Mouse (Mus musculus) embryonic facial prominence, embryonic 15.5 days (tissue): ENCODE data around the gene Apol7a. TPM values are rescaled to one million over a fixed set of nuclear protein-coding genes. Genes with fewer than 3 reads are reported as not detected.
A peak's percentile ranks its signal among the peaks of the same experiment; 100 is the strongest.

Source experiments
- ATAC-seq: fragments of 200-750 bp; cut with Nextera tagmentation; 2 replicates; pipeline ENCODE4 v1.8.0; 2017; ENCODE audit warnings: low read depth, moderate TSS enrichment; ENCODE audit not compliant: insufficient number of reproducible peaks, low FRiP score, low TSS enrichment
- H3K27ac ChIP-seq: fragments of 300-500 bp; sonication (generic); replicated peaks from 2 replicates; pipeline ENCODE4 v1.5.1; 2015; ENCODE audit warnings: mild to moderate bottlenecking, inconsistent platforms
- H3K27me3 ChIP-seq: fragments of 300-500 bp; sonication (generic); 2 replicates; pipeline ENCODE4 v1.6.1; 2015; ENCODE audit warnings: inconsistent platforms
- H3K36me3 ChIP-seq: fragments of 300-500 bp; sonication (generic); 2 replicates; pipeline ENCODE4 v1.6.1; 2015; ENCODE audit warnings: mild to moderate bottlenecking, inconsistent platforms
- H3K4me1 ChIP-seq: fragments of 300-500 bp; sonication (generic); 2 replicates; pipeline ENCODE4 v1.6.1; 2015; ENCODE audit warnings: inconsistent platforms
- H3K4me2 ChIP-seq: fragments of 300-500 bp; sonication (generic); replicated peaks from 2 replicates; pipeline ENCODE4 v1.6.1; 2015; ENCODE audit warnings: mild to moderate bottlenecking, inconsistent platforms
- H3K4me3 ChIP-seq: fragments of 300-500 bp; sonication (generic); replicated peaks from 2 replicates; pipeline ENCODE4 v1.5.1; 2015; ENCODE audit warnings: mild to moderate bottlenecking, inconsistent platforms
- H3K9ac ChIP-seq: fragments of 300-500 bp; sonication (generic); 2 replicates; pipeline ENCODE4 v1.6.1; 2015; ENCODE audit warnings: inconsistent platforms
- H3K9me3 ChIP-seq: fragments of 300-500 bp; sonication (generic); replicated peaks from 2 replicates; pipeline ENCODE4 v1.6.1; 2016; ENCODE audit warnings: inconsistent platforms
- WGBS: fragments of 180-500 bp; shearing (Covaris S2); methylation state at CpG from one replicate; pipeline ENCODE4 v1.1.7; 2015; 5-methylcytosine and 5-hydroxymethylcytosine counted together
- polyA plus RNA-seq: library from polyadenylated mRNA; unstranded; fragments of >200 nt; fragmentation: Nextera tagmentation; extraction: Ambion mirVana; gene quantifications from 2 replicates; pipeline ENCODE4 v1.2.1, GENCODE M21; 2015

Apol7a gene
- polyA plus RNA-seq, 1 experiment from 2014 or later = 0.33 TPM

DNA sequence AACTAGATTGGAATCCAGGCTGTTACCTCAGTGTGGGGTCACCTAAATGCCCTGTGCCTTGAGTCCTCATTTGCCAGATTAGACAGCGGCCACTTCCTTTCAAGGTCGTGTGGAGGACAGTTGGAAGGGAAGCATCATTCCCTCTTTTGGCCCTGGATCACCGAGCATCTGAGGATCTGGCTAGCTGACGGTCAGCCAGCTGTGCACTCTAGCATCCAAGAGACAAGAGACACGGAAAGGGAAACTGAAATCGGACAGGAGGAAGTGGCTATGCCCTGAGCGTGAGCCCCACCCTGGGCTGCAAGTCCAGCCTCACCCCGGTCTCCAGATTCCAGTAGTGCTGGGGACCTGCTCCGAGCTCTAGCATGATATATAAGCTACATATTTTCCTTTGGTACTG lies 39.4 kb downstream of the Apol7a start:
- Histone ChIP-seq H3K9ac (no peak overlapping the region), H3K9me3 (no peaks in the 10 kb centered on the region), H3K4me2 (no peak overlapping the region), H3K36me3 (no peaks in the 10 kb centered on the region), H3K27me3 (no peaks in the 10 kb centered on the region), H3K4me1 (peaks cover 71% of the 10 kb centered on the region), H3K27ac (peak overlapping the region; percentile 92), H3K4me3 (no peak overlapping the region)
- 65% methylated on average over 9 of the region's 9 CpGs for WGBS
- ATAC-seq = no peak

DNA sequence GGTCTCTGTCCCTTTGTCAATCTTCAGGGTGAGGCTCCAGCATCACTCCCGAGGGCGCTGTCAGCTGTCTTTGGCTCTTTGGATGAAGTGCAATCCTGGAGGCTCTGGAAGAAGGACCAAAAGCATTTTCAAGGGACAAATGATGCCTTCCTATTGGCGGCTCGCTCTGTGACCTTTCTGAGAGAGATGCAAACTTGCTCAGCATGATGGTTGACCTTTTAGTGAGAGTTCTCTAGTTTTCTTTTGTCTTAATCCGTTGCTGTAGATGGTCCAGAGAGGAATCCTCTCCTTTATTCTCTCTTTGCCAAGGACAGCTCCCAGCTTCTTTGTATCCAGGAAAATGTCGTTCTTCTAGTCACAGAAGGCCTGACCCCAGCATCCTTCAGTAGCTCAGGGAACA lies 39.8 kb downstream of the Apol7a start:
- WGBS = 27% methylated on average over 6 of the region's 6 CpGs

DNA sequence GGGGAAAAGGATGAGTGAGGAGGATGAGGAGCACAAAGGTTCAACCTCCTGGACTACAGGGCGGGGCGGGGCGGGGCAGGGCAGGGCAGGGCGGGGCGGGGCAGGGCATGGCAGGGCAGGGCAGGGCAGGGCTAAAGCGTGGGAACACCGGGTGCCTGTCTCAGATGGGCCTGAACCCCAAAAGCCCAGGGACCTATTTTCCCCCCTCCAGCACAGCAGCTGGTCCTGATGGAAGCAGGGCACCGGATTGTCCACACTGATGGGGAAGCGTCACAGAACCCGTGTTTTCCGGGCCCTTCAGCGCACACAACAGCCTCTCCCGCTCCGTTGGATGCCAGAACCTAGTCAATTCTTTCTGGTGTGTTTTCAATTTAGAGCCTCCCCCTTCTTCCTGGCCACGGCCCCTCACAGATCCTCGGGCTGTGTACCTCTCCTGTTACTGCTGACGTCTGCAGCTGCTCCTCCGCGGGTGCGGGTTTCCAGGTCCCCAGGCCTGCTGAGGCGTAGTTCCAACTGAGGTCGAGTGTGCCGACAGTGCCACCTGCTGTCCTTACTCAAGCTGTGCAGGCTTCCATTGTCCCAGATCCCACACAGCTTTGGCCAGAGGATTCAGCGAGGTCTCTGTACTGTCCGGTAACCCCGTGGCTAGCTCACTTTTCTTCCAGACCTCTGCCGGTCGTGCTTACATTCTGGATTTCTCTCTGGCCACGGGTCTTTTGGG lies 40.4 kb downstream of the Apol7a start:
- peak overlapping the region; percentile 29 for H3K4me3 ChIP-seq
- WGBS = 4% methylated on average over 29 of the region's 29 CpGs
- H3K27me3 ChIP-seq = no peaks in the 10 kb centered on the region
- peak overlapping the region; percentile 26; the same call in 1 of the 2 replicates for H3K9ac ChIP-seq
- no peaks in the 10 kb centered on the region for H3K36me3 ChIP-seq
- peak; percentile 95 for ATAC-seq
- peak overlapping the region; percentile 51 for H3K4me2 ChIP-seq
- peak overlapping the region; percentile 92 for H3K27ac ChIP-seq
- peaks cover 63% of the 10 kb centered on the region for H3K4me1 ChIP-seq
- H3K9me3 ChIP-seq = no peaks in the 10 kb centered on the region

More for the DNA sequence above, 39.8 kb downstream of the Apol7a start:
- peak overlapping the region; percentile 29 for H3K4me3 ChIP-seq
- peak overlapping the region; percentile 51 for H3K4me2 ChIP-seq
- H3K27me3 ChIP-seq = no peaks in the 10 kb centered on the region
- no peak for ATAC-seq
- H3K4me1 ChIP-seq = peaks cover 69% of the 10 kb centered on the region
- peak overlapping the region; percentile 26; the same call in 1 of the 2 replicates for H3K9ac ChIP-seq
- no peaks in the 10 kb centered on the region for H3K36me3 ChIP-seq
- H3K27ac ChIP-seq = peak overlapping the region; percentile 92
- H3K9me3 ChIP-seq = no peaks in the 10 kb centered on the region

DNA sequence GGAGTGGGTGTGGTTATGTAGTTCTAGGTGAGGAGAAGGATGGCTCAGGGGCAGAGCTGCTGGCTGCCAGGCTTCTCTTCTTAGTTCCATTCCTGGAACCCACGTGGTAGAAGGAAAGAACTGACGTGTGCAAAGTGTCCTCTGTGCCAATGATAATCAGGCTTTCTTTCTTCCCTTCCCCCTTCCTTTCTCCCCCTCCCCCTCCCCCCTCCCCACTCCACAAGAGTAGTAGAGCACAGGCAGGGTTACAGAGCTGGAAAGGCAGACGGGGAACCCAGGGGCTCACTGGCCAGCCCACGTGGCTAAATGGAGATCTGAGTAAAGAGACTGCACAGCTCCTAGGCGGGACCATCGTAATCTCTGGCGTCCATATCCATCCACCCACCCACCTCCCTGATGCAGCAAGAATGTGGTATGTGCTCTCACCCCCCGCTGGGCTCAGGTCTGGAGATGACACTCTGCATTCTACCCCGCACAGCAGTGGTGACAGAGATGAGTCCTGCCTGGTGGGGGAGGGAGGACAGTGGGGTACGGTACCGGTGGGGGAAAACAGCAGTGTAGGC lies 42.6 kb downstream of the Apol7a start:
- ATAC-seq = no peak
- H3K4me2 ChIP-seq = peak overlapping the region; percentile 25
- H3K36me3 ChIP-seq = no peaks in the 10 kb centered on the region
- H3K27me3 ChIP-seq = no peaks in the 10 kb centered on the region
- peaks cover 44% of the 10 kb centered on the region for H3K4me1 ChIP-seq
- WGBS = 6% methylated on average over 11 of the region's 11 CpGs
- peak overlapping the region; percentile 78 for H3K27ac ChIP-seq
- H3K9ac ChIP-seq = no peak overlapping the region
- no peaks in the 10 kb centered on the region for H3K9me3 ChIP-seq
- H3K4me3 ChIP-seq = peak overlapping the region; percentile 2; the same call in 1 of the 2 replicates

DNA sequence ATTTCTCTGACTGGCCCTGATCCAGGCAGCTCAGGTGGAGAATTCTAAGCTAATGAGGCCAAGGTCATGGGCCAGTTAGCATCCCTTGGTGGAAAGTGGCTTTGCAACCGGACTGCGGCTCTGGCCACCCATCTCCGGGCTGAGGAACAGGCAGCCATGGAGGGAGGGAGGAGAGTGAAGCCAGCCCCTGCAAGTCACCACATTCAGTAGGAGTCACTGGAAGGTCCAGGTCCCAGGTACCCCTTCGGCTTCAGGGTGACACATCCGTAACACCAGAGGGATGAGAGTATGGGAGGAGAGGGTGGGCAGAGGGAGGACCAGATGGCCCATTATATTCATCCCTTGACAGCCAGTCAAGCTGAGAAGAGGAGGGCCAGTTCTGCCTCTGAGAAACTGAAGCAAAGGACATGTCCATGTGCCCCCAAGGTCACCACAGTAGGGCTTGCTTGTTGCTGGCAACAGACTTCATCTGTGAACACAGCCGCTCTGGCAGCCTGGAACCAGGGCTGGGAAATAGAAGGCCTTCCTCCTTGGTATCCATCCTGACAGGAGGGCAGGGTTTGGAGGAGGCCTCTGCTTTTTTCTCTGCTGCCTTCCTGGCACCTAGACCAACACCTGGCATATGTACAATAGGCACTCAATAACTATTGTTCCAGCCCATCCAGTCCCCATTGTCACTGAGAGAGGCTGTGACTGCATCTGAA lies 43.9 kb downstream of the Apol7a start:
- WGBS = 83% methylated on average over 6 of the region's 6 CpGs
- ATAC-seq = no peak
- Histone ChIP-seq H3K27me3 (no peaks in the 10 kb centered on the region), H3K4me1 (peaks cover 44% of the 10 kb centered on the region), H3K4me3 (no peak overlapping the region), H3K27ac (peak overlapping the region; percentile 78), H3K36me3 (no peaks in the 10 kb centered on the region), H3K9ac (no peak overlapping the region), H3K4me2 (no peak overlapping the region), H3K9me3 (no peaks in the 10 kb centered on the region)

DNA sequence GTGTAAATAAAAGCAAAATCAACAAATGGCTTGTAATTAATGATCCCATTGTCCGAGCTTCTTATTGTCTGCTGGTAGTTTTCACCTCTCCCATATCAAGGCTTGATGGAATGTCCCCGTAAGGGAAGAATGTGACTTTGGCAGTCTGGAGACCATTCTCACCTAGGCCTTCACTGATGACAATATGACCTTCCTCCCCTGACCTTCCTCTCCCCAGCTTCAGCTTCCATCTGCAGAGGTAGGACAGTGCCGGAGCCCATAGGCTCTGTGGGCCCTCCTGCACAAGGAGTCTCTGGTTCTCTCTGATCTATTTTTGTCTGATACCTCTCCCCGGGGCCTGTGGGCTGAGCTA lies 44.4 kb downstream of the Apol7a start:
- Histone ChIP-seq H3K27me3 (no peaks in the 10 kb centered on the region), H3K4me1 (peaks cover 42% of the 10 kb centered on the region), H3K9me3 (no peaks in the 10 kb centered on the region), H3K9ac (no peak overlapping the region), H3K4me3 (no peak overlapping the region), H3K27ac (no peak overlapping the region), H3K4me2 (no peak overlapping the region), H3K36me3 (no peaks in the 10 kb centered on the region)
- no peak for ATAC-seq
- WGBS = 63% methylated on average over 4 of the region's 4 CpGs

DNA sequence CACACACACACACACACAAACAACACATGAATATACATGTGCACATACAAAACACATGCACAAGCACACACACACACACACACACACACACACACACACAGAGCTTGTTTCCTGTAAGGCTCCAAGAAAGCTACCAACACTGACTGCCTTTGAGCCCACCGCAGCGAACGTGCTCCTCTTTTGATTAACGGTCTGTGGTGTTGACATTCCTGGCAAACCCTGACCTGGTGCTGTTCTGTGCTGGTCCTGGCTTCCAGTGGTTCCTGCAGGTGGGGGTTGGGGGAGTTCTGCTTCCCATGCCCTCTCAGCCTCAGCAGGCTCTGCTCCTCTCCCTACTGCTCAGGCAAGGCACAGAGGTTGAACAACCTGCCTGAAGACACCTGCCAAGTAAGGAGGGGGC lies 45.1 kb downstream of the Apol7a start:
- H3K4me3 ChIP-seq = no peak overlapping the region

DNA sequence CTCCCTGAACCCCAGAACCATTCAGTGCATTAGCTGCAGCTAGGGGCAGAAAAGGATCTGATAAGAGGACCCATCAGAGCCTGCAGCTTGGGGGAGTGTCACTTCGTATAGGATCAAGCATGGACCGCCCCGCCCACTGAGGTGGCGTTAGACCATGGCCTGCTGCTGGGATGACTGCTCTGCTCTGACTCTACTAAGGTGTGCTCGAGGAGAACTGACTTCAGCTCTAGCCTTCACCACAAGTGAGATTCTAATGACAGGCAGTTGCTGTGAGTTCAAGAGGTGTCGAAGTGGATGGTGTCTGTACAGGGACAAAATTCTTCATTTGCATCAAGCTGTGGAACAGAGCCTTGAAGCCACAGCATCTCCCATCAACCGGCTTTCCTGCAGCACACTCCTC lies 46.0 kb downstream of the Apol7a start:
- ATAC-seq = no peak
- Histone ChIP-seq H3K4me1 (peaks cover 27% of the 10 kb centered on the region), H3K4me3 (no peak overlapping the region), H3K27me3 (no peaks in the 10 kb centered on the region), H3K9ac (no peak overlapping the region), H3K4me2 (no peak overlapping the region), H3K36me3 (no peaks in the 10 kb centered on the region), H3K27ac (no peak overlapping the region), H3K9me3 (no peaks in the 10 kb centered on the region)
- 61% methylated on average over 7 of the region's 7 CpGs for WGBS

More for the DNA sequence above, 45.1 kb downstream of the Apol7a start:
- Histone ChIP-seq H3K36me3 (no peaks in the 10 kb centered on the region), H3K4me2 (no peak overlapping the region), H3K27ac (no peak overlapping the region), H3K27me3 (no peaks in the 10 kb centered on the region), H3K4me1 (peaks cover 35% of the 10 kb centered on the region), H3K9me3 (no peaks in the 10 kb centered on the region), H3K9ac (no peak overlapping the region)
- no peak for ATAC-seq
- 56% methylated on average over 4 of the region's 4 CpGs for WGBS

DNA sequence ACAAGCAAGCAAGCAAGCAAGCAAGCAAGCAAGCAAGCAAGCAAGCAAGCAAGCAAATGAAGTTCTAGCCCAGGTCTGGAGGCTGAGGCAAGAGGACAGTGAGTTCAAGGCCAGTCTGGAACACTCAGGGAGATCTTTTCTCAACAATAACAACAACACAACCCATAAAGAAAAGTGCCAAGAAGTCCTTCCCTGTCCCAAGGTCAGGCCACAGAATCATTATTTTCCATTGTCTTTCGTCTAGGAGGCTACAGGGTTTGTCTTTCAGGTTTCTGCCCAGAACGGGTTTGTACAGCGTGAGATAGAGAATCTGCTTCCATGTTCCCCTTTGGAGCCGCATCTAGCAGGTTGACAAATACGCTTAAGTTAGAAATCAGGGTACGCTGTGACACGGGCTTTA lies 48.8 kb downstream of the Apol7a start:
- 91% methylated on average over 7 of the region's 7 CpGs for WGBS
- H3K9ac ChIP-seq = no peak overlapping the region
- H3K4me2 ChIP-seq = no peak overlapping the region
- H3K4me1 ChIP-seq = peaks cover 8% of the 10 kb centered on the region
- no peak overlapping the region for H3K27ac ChIP-seq
- H3K27me3 ChIP-seq = no peaks in the 10 kb centered on the region
- ATAC-seq = no peak
- H3K9me3 ChIP-seq = no peaks in the 10 kb centered on the region
- no peak overlapping the region for H3K4me3 ChIP-seq
- no peaks in the 10 kb centered on the region for H3K36me3 ChIP-seq

DNA sequence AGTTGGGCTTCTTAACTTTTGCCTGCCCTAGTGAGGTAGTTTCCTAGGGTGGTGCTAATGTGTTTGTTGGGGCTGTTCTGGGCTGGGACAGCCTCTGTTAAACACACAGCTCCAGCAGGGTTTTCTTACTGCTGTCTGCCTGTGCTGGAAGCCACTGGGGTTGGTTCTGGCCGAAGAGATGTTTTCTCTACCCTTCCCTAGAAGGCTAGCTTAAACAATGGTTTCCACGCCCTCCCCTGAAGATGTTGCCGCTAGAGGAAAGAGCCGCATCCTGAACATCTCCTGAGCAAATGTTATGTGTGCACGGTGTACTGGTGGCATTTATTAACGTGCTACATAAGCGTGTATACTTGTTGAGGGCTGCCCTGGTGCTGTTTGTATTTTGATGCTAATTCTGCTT lies 50.8 kb downstream of the Apol7a start:
- no peak overlapping the region for H3K4me3 ChIP-seq
- H3K9me3 ChIP-seq = no peaks in the 10 kb centered on the region
- no peak overlapping the region for H3K27ac ChIP-seq
- no peak overlapping the region for H3K9ac ChIP-seq
- H3K4me2 ChIP-seq = no peak overlapping the region
- H3K36me3 ChIP-seq = no peaks in the 10 kb centered on the region
- 69% methylated on average over 7 of the region's 7 CpGs for WGBS
- no peak for ATAC-seq
- peaks cover 19% of the 10 kb centered on the region for H3K4me1 ChIP-seq
- H3K27me3 ChIP-seq = no peaks in the 10 kb centered on the region
